Mouse (Mus musculus): ENCODE results near the gene Dap.

The Dap gene

DNA sequence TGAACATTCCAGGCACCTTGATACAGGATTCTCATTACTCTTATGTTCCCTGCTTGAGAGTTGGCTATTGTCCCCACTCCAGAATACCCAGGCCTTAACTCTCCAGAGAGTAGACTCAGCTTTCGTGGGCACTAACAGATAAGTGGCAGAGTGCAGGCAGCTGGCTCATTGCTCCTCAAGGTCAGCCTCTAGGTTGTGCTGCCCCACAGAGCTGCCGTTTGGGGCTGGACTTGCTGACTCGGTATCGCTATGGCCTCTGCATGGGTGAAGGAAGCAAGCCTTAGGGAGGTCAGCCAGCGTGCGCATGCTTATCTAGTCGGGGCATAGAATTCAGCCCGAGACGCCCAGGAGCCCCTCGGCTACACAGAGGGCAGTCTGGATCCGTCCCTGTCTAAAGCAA lies 13.3 kb downstream of the Dap start:
- no peak for DNase-seq (ENCODE audit: extremely low spot score)

DNA sequence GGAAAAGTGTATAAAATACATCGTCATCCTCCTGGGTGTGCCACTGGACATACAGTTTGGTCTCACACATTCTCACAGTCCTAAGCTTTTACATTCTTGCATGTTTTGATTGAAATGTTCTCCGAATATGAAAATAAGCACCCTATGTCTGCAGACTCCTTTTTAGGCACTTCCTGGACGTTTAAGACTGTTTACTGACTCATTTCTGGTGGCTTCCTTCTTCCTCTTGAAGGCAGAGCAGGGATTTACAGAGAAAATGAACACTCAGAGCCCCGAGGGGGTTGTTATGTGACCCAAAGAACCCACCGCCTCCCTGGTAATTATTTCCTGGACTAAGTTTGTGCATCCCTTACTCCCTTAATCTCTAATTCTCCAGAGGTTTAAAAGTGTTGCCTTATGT lies 13.8 kb downstream of the Dap start:
- no peak for DNase-seq (ENCODE audit: extremely low spot score)

DNA sequence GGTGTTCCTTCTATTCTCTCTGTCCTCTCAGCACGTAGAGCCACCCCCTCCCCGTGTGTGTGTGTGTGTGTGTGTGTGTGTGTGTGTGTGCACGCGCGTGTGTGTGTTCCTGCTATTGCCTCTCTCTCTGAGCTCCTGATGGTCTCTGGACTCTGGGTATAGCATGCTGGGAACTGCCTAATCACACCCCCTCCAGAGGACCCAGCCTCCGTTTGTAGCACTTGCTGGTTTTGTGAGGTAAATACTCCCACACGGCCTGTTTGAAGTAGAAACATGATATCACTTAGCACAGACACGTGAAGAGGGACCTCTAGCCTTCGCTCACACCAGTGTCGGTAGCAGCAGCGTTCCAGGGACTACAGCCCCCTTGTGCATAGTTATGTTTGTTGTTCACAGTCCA lies 14.5 kb downstream of the Dap start:
- no peak for DNase-seq (ENCODE audit: extremely low spot score)

DNA sequence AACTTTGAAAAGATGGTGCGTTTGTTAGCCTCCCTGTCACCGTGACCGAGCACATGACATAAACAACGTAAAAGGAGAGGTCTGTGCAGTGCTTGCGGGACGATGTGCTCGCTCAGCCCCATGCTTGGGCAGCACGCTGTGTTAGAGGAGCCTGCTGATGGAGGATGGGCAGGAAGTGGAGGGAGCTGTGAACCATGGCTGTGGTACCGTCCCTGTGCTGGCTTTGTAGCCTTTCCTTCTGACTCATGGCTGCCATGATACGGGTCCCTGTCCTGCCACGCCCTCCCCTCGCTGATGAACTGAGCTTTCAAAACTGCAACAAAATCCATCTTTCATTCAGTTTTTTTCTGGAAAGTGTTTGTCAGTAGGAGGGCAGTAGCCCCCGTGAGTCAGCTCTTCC lies 15.6 kb downstream of the Dap start:
- no peak for DNase-seq (ENCODE audit: extremely low spot score)

DNA sequence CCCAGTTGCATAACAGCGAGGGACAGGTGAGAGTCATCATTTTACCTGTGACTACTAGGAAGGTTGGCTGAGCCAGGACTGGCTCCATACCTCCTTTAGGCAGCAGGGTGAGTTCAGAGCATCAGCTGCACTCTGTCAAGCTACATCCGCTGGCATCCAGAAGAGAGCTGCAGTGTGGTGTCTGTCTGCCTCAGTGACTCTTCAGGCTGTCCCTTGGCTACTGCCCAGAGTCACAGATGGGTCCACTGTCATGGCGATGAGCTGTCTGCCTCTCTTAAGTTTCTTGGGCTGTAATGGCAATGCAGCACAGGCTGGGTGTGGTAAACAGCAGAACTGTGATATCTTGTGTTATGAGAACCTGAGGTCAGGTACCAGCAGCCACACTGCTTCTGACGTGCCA lies 16.1 kb downstream of the Dap start:
- no peak for DNase-seq (ENCODE audit: extremely low spot score)

DNA sequence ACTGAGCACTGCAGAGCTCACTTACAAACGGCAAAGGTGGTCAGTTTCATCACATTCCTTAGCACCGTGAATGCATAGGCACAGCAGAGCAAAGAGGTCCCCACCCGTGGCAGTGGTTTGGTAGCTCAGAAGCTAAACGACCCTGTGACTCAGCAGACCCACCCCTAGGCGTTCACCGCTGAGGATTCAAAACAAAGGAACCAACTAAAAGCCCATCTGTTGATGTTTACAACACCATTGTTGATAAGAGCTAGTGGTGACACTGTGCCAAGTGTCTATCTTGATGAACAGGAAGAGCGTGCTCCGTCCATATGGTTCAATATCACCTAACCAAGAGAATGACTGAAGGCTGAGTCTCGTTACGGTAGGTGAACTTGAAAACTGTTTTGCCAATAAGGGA lies 19.1 kb downstream of the Dap start:
- no peak for DNase-seq (ENCODE audit: extremely low spot score)

DNA sequence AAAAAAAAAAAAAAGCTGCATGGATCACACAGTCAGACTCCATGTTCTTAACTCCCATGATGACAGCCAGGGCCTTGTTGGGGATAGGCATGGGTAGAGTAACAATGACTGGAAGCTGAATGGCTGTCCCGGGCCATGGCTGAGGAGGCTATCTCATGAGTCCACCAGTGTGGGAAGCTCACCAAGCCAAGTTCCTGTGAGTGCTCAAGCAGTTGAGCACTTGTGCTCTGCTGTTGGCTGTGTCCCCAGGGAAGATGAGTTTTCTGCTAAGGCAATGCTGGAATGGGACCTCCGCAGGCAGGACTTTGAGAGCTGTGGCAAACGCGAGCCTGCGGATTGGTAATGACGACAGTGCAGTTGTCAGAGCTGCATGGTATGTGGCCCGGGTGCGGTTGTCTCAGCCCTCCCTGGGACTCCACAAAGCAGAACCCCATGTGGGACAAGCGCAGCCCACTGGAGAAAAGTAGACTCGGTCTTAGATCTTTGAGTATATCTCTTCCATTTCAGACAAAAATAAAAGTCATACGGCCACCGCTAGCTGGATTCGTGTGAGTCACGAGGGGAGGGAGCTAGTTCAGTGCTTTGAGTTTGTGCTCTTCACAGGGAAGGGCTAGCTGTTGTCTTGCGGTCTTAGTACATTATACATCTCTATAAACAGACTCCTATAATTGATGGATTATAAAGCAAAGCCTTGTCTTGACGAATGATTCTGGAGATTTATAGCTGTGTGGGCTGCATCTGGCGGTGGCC lies 20.8 kb downstream of the Dap start:
- DNase-seq (ENCODE audit: extremely low spot score): no peak

DNA sequence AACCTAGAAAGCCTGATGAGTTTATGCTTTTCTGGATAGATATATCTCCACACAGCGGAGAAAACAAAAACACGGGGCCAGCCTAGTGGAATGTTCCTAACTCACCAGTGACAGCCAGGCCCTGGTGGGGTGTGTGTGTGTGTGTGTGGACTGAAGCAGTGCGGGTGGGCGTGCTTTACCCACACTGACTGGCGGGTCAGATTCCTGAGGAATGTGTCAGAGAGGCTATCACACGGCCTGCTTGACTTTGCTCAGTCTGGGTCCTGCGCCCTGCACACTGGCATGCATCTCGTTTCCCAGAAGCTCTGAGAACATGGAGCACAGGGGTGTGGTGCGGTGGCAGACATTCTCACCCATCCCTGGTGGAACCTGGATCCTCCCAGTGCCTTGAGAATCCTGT lies 21.8 kb downstream of the Dap start:
- no peak for DNase-seq (ENCODE audit: extremely low spot score)

DNA sequence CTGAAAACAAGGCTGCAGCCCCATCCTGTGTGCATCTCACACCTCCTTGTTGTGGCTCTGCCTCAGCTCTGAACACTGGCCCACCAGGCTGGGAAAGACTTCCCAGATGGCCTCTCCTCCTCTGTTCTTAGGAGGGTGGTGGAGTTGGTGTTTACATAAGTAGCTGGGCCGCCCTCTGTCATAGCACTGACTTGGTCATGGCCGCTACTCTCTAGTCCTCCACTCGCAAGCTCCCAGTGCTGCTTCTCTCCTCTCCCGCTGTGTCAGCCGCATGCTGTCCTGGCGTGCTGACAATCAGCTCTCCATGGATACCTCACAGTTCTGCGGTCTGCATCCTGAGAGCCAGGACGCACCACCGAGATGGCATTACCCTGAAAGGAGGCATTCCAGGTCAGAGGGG lies 22.9 kb downstream of the Dap start:
- no peak for DNase-seq (ENCODE audit: extremely low spot score)

DNA sequence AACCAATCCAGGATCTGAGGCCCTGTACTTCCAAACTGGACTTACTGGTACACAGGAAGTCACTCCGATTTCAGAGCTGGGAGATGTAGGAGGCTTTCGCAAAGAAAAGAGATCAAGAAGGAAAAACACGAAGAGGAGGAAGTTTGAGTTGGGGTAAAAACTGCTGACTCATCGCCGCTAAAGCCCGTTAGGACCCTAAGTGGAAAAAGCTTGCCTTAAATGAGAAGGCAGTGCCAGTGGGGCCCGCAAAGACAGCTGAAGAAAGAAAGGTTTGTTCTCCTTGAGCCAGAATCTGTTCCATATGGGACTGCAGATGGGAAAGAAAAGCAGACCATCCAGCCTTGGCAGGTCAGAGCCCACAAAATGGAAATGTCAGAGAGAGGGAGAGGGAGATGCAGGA lies 24.8 kb downstream of the Dap start:
- no peak for DNase-seq (ENCODE audit: extremely low spot score)

DNA sequence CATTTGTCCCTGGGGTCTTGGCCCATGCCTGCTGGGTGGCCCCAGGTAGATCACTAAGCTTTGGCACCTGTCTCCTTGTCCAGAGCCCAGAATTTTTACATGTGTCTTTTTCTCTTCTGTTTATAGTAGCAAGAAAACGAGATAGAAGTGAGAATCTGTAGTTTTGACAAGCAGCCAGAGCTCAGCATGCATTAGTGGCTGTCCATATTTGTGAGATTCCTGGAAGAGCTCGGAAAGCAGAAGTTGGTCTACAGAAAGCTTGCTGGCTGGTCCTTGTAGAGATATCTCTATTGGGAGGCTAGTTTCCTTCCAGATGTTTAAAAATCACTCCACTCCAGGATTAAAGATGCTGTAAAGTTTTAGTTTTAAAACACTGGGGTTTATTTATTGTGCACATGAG lies 25.9 kb downstream of the Dap start:
- no peak for DNase-seq (ENCODE audit: extremely low spot score)

DNA sequence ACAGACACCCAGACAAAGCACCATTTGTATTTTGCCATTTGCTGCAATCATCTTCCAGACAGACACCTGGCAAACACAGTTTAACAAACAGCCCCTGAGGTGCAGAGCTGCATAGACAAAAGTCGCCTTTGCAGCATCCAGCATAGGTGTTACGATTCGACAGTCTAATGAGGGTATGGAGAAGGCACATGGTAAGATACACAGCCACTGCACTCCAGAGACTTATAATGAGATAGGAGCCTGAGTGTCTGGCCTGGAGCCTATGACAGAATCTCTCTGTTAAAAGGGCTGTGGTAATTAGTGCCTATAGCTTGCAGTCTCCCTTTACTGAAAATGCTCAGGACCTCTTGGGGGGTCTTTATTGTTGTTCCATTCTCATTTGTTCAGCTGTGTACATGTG lies 26.6 kb downstream of the Dap start:
- no peak for DNase-seq (ENCODE audit: extremely low spot score)

DNA sequence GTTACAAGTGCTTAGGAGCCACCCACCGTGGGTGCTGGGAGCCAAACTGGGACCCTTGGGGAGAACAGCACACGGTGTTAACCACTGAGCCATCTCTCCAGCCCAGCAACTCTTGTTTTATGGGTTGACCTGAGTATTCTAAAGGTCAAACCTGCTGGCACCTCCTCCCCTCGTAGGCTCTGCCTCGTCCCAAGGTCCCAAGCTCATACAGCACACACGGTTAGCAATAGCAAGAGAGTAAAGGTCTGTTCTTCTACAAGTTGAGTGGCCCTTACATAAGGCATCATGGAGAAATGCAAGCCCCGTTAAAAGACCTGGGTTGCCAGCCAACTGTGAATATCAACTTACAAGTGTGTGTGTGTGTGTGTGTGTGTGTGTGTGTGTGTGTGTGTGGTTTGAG lies 27.1 kb downstream of the Dap start:
- DNase-seq (ENCODE audit: extremely low spot score): no peak

DNA sequence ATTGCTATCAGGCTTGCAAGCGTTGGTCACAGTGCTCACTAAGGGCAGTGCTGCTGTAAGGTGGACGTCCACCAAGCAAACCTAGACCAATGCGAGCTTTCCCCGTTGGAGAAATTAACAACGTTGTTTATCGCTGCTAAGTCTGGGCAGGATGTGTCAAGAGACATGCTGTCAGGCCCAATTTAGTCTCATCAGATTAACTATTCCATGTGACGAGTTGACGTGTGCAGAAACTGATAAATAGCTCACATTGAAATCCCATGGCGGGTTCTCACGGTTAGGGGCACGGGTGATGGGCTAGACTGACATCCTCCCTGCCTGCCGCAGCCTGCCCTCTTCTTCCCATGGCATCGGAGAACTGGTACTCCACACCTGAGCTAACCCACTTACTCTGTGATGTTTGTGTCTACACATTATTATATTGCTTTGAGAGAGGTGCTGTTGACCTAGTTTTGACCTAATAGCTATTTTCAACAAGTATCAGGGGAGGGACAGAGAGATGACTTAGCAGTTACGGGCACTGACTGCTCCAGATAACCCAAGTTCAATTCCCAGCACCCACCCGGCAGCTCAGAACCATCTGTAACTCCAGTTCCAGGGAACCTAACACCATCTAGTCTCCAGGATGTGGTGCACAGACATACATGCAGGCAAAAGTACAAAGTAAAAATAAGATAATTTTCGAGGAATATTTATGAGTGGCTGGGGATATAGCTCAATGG lies 28.6 kb downstream of the Dap start:
- no peak for DNase-seq (ENCODE audit: extremely low spot score)

DNA sequence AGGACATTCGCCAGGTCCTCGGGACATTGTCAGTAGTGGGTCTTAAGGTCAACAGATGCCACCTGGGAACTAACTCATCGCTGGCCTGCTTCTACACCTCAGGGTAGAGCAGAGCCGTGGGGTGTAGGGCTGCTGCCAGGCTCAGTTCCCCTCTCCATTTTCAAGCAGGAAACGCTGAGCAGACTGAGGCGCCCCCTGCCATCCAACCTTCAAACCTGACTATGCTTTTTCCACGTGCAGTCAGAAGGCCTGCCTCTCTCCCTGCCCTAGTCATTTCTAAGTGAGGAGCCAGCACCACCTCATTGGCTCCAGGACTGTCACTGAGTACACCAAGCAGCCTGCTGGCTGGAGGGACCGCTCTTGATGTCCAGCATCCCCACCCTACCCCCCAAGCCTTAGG lies 29.3 kb downstream of the Dap start:
- no peak for DNase-seq (ENCODE audit: extremely low spot score)

DNA sequence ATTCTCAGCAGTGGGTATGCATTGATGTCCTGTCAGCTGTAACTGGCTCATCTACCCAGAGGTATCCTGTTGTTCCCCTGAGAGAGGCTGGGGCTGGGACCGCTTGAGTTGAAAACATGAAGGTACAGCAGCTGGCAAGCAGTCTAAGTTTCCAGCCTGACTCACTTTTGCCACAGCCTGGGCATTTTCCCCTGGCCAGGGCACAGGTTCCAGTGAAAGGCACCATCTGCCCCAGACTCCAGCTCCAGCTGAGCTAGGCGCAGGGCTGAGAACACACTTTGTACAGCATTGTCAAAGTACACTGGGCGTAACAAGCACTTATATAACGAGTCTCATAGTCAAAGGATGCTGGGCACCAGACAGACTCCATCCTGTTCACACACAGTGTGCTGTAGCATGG lies 29.8 kb downstream of the Dap start:
- no peak for DNase-seq (ENCODE audit: extremely low spot score)

DNA sequence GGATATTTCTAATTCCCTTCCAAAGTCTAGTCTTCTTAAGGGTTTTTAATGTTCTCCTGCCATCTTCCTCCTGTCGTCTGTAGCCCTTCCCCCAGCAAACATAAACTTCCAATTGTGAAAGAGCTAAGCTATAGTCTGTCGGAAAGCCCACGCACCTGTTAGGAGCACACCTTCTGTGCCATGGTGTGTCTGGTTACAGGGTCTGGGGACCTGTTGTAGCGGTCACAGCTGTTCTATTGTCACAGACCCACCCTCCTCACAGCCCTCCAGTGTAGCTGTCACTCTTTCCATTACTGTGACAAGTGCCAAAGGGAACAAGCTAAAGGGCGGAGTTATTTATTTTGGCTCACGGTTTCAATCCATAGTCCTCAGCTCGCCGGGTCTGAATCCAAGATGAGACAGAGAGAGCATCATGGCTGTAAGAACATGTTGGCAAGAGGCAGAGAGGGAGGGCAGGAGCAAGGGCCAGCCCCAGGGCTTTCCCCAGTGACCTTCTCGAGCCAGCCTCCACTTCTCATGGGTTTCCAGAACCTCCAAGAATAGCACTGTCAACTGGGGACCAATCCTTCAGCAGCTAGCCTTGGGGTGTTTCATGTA lies 30.9 kb downstream of the Dap start:
- no peak for DNase-seq (ENCODE audit: extremely low spot score)

DNA sequence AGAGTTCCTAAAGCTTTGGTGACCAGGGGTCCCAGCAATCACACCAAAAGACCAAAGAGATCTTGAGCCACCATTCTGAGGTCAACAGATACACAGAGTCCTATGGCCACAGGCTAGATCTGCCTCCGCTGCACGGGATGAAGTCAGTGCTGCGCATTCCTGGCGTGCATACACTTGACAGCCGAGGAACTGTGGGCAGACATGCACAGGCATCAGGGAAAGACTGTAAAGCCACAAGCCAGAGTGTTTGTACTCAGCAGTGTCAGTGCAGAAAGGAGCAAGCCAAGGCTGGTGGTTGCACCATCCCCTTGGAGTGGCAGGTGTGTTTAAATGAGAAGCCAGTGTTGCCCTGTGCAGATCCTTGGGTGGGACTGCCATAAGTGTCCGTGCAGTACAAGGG lies 31.6 kb downstream of the Dap start:
- no peak for DNase-seq (ENCODE audit: extremely low spot score)

DNA sequence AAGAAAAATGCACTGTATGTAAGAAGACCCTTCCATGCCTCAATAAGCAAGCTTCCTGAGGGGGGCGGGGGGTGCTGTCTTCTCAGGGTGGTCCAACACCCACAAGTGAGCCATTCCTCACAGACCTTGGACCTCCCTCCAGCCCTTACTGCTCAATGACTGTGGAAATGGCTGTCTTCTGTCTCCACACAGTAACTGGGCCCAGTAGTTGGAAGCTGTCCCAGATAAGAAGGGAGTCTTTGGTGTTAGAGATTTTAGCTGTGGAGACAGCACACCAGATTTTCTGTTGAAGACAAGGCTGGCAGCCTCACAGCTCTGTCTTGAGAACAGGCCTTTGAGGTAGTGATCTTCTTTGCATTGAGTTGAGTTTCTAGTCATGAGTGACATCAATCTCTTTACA lies 33.2 kb downstream of the Dap start:
- no peak for DNase-seq (ENCODE audit: extremely low spot score)

DNA sequence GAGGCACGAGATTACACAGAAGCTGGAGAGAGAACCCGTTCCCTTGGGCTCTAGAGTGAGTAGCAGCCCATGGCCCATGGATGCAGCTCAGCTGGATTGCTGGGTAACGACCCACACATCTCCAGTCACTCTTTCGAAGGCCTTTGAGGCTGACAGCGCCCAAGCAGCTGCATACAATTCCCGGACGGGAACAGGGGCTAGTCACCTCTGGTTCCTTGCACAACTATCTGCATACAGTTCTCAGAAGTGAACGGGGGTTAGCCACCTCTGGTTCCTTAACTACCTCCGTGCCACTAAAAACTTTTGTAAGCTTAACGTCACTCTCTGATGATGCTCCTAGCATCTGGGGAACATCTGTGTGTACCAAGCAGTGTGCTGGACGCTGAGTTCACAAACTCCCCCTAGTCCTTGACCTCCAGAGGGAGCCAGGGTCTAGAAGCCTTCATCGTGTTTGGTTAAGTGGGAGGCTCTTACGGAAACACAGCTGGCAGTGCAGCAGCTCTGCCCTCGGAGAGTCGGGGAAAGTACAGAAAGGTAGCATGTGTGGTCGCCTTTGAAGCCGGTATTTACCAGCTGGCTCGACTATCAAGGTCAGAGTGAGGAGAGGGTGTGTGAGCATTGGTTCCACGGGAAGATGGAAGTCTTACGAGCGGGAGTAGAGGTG lies 34.0 kb downstream of the Dap start:
- DNase-seq (ENCODE audit: extremely low spot score): no peak

DNA sequence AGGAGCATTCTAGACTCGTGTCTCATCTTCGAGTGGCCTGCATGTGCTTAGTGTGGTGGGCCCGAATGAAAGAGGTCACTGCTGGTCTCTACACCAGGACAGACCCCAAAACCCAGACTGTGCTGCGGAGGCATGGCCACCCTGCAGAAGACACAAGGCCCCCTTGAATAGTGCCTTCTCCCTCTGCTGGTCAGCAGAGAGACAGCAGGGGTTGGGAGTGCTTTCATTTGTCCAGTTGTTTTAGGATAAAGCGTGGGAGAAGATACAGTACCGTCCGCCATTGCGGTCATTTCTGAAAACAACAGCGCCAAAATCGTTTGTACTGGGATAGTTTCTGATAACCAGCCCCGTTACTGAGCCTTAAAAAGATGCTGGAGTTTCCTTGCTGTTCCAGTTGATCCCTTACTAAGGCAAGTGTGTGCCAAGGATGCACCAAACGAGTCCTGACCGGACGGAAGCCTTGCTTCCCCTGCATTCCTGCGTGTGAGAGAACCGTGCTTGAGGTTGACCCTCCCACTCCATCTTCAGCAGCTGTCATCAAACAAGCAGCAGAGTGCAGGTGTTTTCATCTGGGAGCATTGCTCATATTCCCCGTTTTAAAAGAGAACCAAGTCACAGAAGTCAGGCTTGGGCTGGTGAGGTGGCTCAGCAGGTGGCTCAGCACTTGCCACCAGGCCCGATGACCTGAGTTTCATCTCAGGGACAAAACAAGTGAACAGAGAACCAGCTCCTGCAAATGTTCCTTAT lies 34.8 kb downstream of the Dap start:
- DNase-seq (ENCODE audit: extremely low spot score): no peak

DNA sequence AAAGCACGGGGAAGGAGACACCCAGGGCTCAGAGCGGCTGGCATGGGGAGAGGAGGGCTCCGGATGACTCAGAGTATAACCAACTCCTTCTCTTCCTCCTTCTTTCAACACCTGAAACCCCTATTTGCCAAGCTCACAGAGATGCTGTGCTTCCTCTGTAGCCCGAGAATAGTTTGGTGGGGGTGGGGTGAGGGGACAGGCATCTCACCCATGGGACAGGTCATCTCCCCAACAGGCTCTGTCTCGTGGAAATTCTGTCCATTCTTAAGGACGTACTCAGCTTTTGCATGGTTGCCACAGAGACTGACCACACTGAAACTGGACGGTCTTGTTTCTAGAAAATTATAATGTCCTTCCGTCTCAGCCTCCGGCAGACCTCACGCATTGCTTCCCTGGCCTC lies 37.0 kb downstream of the Dap start:
- no peak for DNase-seq (ENCODE audit: extremely low spot score)

All from embryo, embryonic 9.5 days (tissue).